Mouse (Mus musculus) heart, adult 2 months (tissue): ENCODE measurements around the gene Dixdc1. TPM values are rescaled to one million over a fixed set of nuclear protein-coding genes. Genes with fewer than 3 reads are reported as not detected.

Experiments
- DNase-seq, 2 experiments: peaks; one replicate each; pipeline ENCODE4 v3.0.0; 2021
- H3K27ac ChIP-seq: fragments of 200-600 bp; 2 replicates; pipeline ENCODE4 v1.8.1; 2022
- H3K27me3 ChIP-seq: fragments of 200-500 bp; 2 replicates; pipeline ENCODE4 v1.6.1; 2012; ENCODE audit warnings: mild to moderate bottlenecking, low read length, inconsistent platforms, mixed read lengths; ENCODE audit not compliant: control insufficient read depth, insufficient read depth
- H3K36me3 ChIP-seq: fragments of 200-500 bp; 2 replicates; pipeline ENCODE4 v1.6.1; 2012; ENCODE audit warnings: low read length, inconsistent platforms; ENCODE audit not compliant: control insufficient read depth, insufficient read depth
- H3K4me1 ChIP-seq: fragments of 200-500 bp; 2 replicates; pipeline ENCODE4 v1.6.1; 2011; ENCODE audit warnings: low read length; ENCODE audit not compliant: control insufficient read depth, insufficient read depth
- H3K4me3 ChIP-seq: fragments of 200-600 bp; 2 replicates; pipeline ENCODE4 v1.8.1; 2022
- H3K79me2 ChIP-seq: fragments of 200-500 bp; replicated peaks from 2 replicates; pipeline ENCODE4 v1.6.1; 2012; ENCODE audit warnings: mild to moderate bottlenecking, inconsistent platforms, low read length, moderate library complexity, mixed read lengths; ENCODE audit not compliant: control insufficient read depth, insufficient read depth
- H3K9ac ChIP-seq: fragments of 200-500 bp; 2 replicates; pipeline ENCODE4 v1.6.1; 2012; ENCODE audit warnings: low read depth, mild to moderate bottlenecking, control low read depth, inconsistent platforms, low read length, mixed read lengths
- CTCF ChIP-seq: fragments of 200-600 bp; IDR thresholded peaks from 2 replicates; pipeline ENCODE4 v1.8.1; 2022; ENCODE audit warnings: antibody characterized with exemption, mild to moderate bottlenecking, moderate library complexity
- EP300 ChIP-seq: fragments of 200-500 bp; IDR thresholded peaks from 2 replicates; pipeline ENCODE4 v1.6.1; 2011; ENCODE audit warnings: low read depth, low read length, control low read depth; ENCODE audit not compliant: insufficient read depth
- POLR2A ChIP-seq: fragments of 200-500 bp; IDR thresholded peaks from 2 replicates; pipeline ENCODE4 v1.6.1; 2011; ENCODE audit warnings: mild to moderate bottlenecking, low read depth, low read length, control low read depth; ENCODE audit not compliant: insufficient read depth
- WGBS: fragments of 180-500 bp; shearing (Covaris S2); methylation state at CpG from one replicate; pipeline ENCODE4 v1.1.7; 2018; 5-methylcytosine and 5-hydroxymethylcytosine counted together
- intact Hi-C: fragments of 180-260 bp; cut with DNase I; formaldehyde crosslinking; loops from one replicate; pipeline ENCODE4 v1.15.1; 2025
- polyA plus RNA-seq: library from polyadenylated mRNA; depleted of rRNA; stranded (reverse); fragments of >200 nt; gene quantifications from 2 replicates; pipeline ENCODE4 v1.2.3, GENCODE M21; 2012
- total RNA-seq, 2 experiments: library from RNA; stranded (reverse); gene quantifications; 2 replicates each; pipeline ENCODE4 v1.2.3; 2021

Dixdc1 gene
- total and polyA plus RNA-seq, 3 experiments, result 2.6 to 5.4 (median 3.4) TPM

GRCm38 (mm10) chr9:50740867-50741784, 1.8 kb upstream of the Dixdc1 start:
- intact Hi-C loops, result no loop called here
- Histone ChIP-seq H3K4me1 (peaks cover 2% of the 10 kb centered on the region), H3K27ac (no peak overlapping the region), H3K9ac (no peak overlapping the region), H3K79me2 (no peaks in the 10 kb centered on the region), H3K36me3 (no peaks in the 10 kb centered on the region), H3K4me3 (no peak overlapping the region), H3K27me3 (no peaks in the 10 kb centered on the region)
- WGBS, result 80% methylated on average over 14 of the region's 14 CpGs
- DNase-seq, result no peak
- TF ChIP-seq POLR2A (no peak), CTCF (no peak), EP300 (no peak)

- Histone ChIP-seq H3K27ac (no peak overlapping the region), H3K79me2 (no peaks in the 10 kb centered on the region), H3K27me3 (no peaks in the 10 kb centered on the region), H3K4me1 (no peaks in the 10 kb centered on the region; the same call in 1 of the 2 replicates), H3K36me3 (no peaks in the 10 kb centered on the region), H3K4me3 (no peak overlapping the region), H3K9ac (no peak overlapping the region)
- peak; percentile 53 to 60 for DNase-seq
- 2% methylated on average over 9 of the region's 9 CpGs for WGBS
- intact Hi-C loops, result loop anchor here (2.0 to 5.0 kb wide), 2 partner anchors 26 to 38 kb away; no protein-coding TSS in a partner anchor
- TF ChIP-seq EP300, result peak; percentile 58; the same call in 1 of the 2 replicates
- TF ChIP-seq CTCF, result peak; percentile 91
- no peak for TF ChIP-seq POLR2A
Observed at GRCm38 (mm10) chr9:50734989-50735388, 4.3 kb downstream of the Dixdc1 start.

- intact Hi-C loops, result no loop called here
- peaks cover 3% of the 10 kb centered on the region; the same call in 1 of the 2 replicates for H3K4me1 ChIP-seq
- no peak overlapping the region for H3K9ac ChIP-seq
- H3K27me3 ChIP-seq, result no peaks in the 10 kb centered on the region
- H3K79me2 ChIP-seq, result no peaks in the 10 kb centered on the region
- no peak for TF ChIP-seq EP300
- no peak for TF ChIP-seq POLR2A
- no peak for TF ChIP-seq CTCF
- H3K36me3 ChIP-seq, result no peaks in the 10 kb centered on the region
- 51% methylated on average over 4 of the region's 4 CpGs for WGBS
- H3K4me3 ChIP-seq, result no peak overlapping the region
- DNase-seq, result no peak
- no peak overlapping the region for H3K27ac ChIP-seq
Observed at GRCm38 (mm10) chr9:50732560-50732959, 6.8 kb downstream of the Dixdc1 start.

- Histone ChIP-seq H3K27ac (no peak overlapping the region), H3K9ac (no peak overlapping the region), H3K4me1 (peaks cover 3% of the 10 kb centered on the region), H3K79me2 (no peaks in the 10 kb centered on the region), H3K27me3 (no peaks in the 10 kb centered on the region), H3K36me3 (0 out of 2 replicates have a peak, but pooled peaks cover 2% of the 10 kb centered on the region), H3K4me3 (no peak overlapping the region)
- WGBS, result 42% methylated on average over 4 of the region's 4 CpGs
- no peak for DNase-seq
- TF ChIP-seq EP300 (no peak), CTCF (no peak), POLR2A (no peak)
- intact Hi-C loops, result no loop called here
Observed at GRCm38 (mm10) chr9:50729600-50729999, 9.7 kb downstream of the Dixdc1 start.

GRCm38 (mm10) chr9:50727925-50728651, 11.2 kb downstream of the Dixdc1 start:
- DNase-seq, result peak; percentile 72 to 75
- H3K79me2 ChIP-seq, result no peaks in the 10 kb centered on the region
- 0 out of 2 replicates have a peak, but pooled peaks cover 2% of the 10 kb centered on the region for H3K36me3 ChIP-seq
- no peaks in the 10 kb centered on the region for H3K27me3 ChIP-seq
- peak overlapping the region; percentile 59 for H3K27ac ChIP-seq
- H3K9ac ChIP-seq, result peak overlapping the region; percentile 62
- TF ChIP-seq EP300 (no peak), CTCF (peak; percentile 28; the same call in 1 of the 2 replicates), POLR2A (peak; percentile 32; the same call in 1 of the 2 replicates)
- H3K4me3 ChIP-seq, result peak overlapping the region; percentile 58
- WGBS, result 1% methylated on average over 45 of the region's 45 CpGs
- peaks cover 4% of the 10 kb centered on the region for H3K4me1 ChIP-seq
- intact Hi-C loops, result no loop called here
